Mouse (Mus musculus): ENCODE measurements around the gene Zfp367.

The Zfp367 gene

GRCm38 (mm10) chr13:64098992-64099391 is 54.0 kb downstream of the Zfp367 start:
- in situ Hi-C loops (cut with MboI, MseI), result no loop called here

GRCm38 (mm10) chr13:64093341-64093740 is 59.7 kb downstream of the Zfp367 start:
- in situ Hi-C loops (cut with MboI, MseI), result no loop called here

- in situ Hi-C loops (cut with MboI, MseI), result no loop called here
Measured at GRCm38 (mm10) chr13:64092752-64093151, 60.2 kb downstream of the Zfp367 start.

GRCm38 (mm10) chr13:64092141-64092540 is 60.9 kb downstream of the Zfp367 start:
- in situ Hi-C loops (cut with MboI, MseI), result no loop called here

- in situ Hi-C loops (cut with MboI, MseI), result no loop called here
Measured at GRCm38 (mm10) chr13:64091006-64091405, 62.0 kb downstream of the Zfp367 start.

- in situ Hi-C loops (cut with MboI, MseI), result no loop called here
Measured at GRCm38 (mm10) chr13:64090278-64090677, 62.7 kb downstream of the Zfp367 start.

- in situ Hi-C loops (cut with MboI, MseI), result no loop called here
Measured at GRCm38 (mm10) chr13:64089130-64089529, 63.9 kb downstream of the Zfp367 start, which contains the start of gene Hsd17b3. Gene Hsd17b3, minus strand, starts transcription at chr13:64089230.

GRCm38 (mm10) chr13:64088057-64088456 is 64.9 kb downstream of the Zfp367 start:
- in situ Hi-C loops (cut with MboI, MseI), result no loop called here

GRCm38 (mm10) chr13:64086036-64086435 is 67.0 kb downstream of the Zfp367 start:
- in situ Hi-C loops (cut with MboI, MseI), result no loop called here

- in situ Hi-C loops (cut with MboI, MseI), result no loop called here
Measured at GRCm38 (mm10) chr13:64083331-64083730, 69.7 kb downstream of the Zfp367 start.
